Mouse (Mus musculus) subcutaneous adipose tissue, adult 2 months (tissue): ENCODE results near the gene Robo4. TPM values are rescaled to one million over a fixed set of nuclear protein-coding genes. Genes with fewer than 3 reads are reported as not detected.

Experiments
- polyA plus RNA-seq: library from polyadenylated mRNA; depleted of rRNA; stranded (reverse); fragments of >200 nt; gene quantifications from 2 replicates; pipeline ENCODE4 v1.2.3, GENCODE M21; 2012; ENCODE audit warnings: low replicate concordance; rRNA removed

The Robo4 gene
- 35.2 and 126 TPM in 2 replicates for polyA plus RNA-seq

GRCm38 (mm10) chr9:37401802-37402201 lies at the start of gene Robo4:
Robo4 (plus strand) TSS chr9:37401897.

DNA sequence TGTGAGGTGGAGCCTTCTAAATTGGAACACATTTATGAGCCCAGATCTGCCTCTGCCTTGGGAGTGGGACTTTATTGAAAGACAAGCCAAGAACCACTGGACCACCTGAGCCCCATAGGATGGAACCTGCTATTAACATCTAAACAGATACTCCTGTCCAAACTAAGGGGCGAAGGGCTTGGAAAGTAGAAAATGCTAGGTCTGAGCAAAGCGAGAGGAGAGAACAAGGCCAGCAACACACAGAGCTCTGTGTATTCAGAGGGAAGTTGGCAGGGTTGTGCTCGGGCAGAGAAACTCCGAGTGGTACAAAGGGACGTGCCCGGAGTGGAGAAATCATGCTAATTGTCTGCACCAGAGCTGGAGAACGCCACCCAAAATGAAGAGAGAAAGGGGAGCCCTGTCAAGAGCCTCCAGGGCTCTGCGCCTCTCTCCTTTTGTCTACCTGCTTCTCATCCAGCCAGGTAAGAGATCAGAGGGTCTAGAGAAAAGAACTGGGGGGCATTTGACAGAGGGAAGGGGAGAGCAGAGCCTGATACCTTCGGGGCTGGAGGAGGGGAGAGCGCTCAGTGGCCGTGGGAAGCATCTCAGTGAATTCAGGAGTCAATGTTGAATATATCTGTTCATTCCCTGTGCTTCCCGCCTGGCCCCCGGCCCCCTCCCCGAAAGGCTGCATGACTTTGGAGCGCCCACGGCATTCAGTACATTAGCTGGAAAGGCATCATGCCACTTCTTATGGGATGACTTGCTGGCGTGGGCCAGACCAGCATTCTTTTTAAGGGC lies 34.2 kb upstream of the Robo4 start, which contains the start of gene Hepacam:
Gene Hepacam (plus strand): TSS at position 51 of the 780 bp plus-strand sequence.

DNA sequence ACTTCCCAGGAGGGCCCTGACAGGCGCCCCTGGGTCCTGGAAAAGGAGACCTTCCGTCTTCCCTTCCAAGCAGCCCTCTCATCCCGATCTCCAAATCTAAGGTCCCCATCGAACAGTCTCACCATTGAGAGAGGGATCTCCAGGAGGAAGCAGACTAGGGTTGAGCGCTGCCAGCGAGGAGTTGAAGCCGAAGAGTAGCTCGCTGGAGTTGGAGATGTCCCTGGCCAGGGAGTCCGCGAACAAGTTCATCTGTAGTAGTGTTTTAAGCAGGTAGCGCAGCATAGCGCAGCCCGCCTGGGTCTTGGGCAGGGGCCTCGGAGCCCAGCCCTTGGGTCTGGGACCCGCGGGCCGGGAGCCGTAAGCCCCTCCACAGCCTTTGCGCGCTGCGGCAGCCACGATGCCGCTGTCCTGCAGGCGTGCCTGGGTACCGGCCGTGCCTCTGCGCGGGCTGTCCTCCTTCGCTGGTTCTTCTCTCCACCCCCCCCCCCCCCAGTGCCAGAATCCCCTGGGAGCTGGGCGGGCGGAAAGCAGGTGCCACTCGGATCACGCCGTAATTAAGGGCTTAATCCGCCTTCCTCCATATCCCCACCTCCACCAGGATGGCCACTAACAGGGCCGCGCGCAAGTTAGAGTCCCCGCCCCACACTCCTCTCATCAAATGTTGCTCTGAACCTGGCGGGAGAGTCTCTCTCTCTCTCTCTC lies 31.2 kb downstream of the Robo4 start, which contains the start of gene Robo3:
Gene Robo3 (minus strand): TSS at position 527 of the 702 bp plus-strand sequence.

Other genes starting within 250 kb of the Robo4 start
- gene Tmem218, start 193.7 kb upstream of the Robo4 start, polyA plus RNA-seq, result 4.3 and 6.7 TPM in 2 replicates
- gene Slc37a2, start 146.2 kb upstream of the Robo4 start, polyA plus RNA-seq, result 5.4 and 7.6 TPM in 2 replicates
- gene Ccdc15, start 53.5 kb upstream of the Robo4 start, polyA plus RNA-seq, result 0.49 and 1.1 TPM in 2 replicates
- gene Hepacam, start 34.5 kb upstream of the Robo4 start, polyA plus RNA-seq, result 0.05 and 0.23 TPM in 2 replicates
- gene Robo3, start 31.3 kb downstream of the Robo4 start, polyA plus RNA-seq, result 0.12 TPM in 1 of 2 replicates, not detected in the other
- 11.5 and 26.4 TPM in 2 replicates for gene Msantd2, start 87.4 kb downstream of the Robo4 start, polyA plus RNA-seq
- 102 and 205 TPM in 2 replicates for gene Esam, start 126.2 kb downstream of the Robo4 start, polyA plus RNA-seq
- 22.8 and 43.7 TPM in 2 replicates for gene Vsig2, start 137.4 kb downstream of the Robo4 start, polyA plus RNA-seq
- gene Nrgn, start 151.0 kb downstream of the Robo4 start, polyA plus RNA-seq, result 4.0 and 4.5 TPM in 2 replicates
- 11.2 and 16.4 TPM in 2 replicates for gene Siae, start 153.8 kb downstream of the Robo4 start, polyA plus RNA-seq
- gene Spa17, start 211.8 kb downstream of the Robo4 start, polyA plus RNA-seq, result 0.77 and 0.95 TPM in 2 replicates